8 mouse cellular contexts compared by ENCODE assay signal in genomic region chr15:97750697-97751096, GRCm38 (mm10). TPM values are rescaled to one million over a fixed set of nuclear protein-coding genes. Genes with fewer than 3 reads are reported as not detected.
DNase-seq lines count a peak whose midpoint lies in the region; ATAC-seq lines count a peak whose summit lies in the region.

No protein-coding gene starts in this region.

- H3K9me3 ChIP-seq in midbrain, embryonic 12.5 days = no peaks in the 10 kb centered on the region

- 52% methylated on average over 12 of the region's 12 CpGs for WGBS in midbrain, embryonic 12.5 days

- peaks cover 19% of the 10 kb centered on the region for H3K4me1 ChIP-seq in midbrain, embryonic 12.5 days

- peaks cover 15% of the 10 kb centered on the region for H3K27me3 ChIP-seq in midbrain, embryonic 12.5 days

- H3K4me2 ChIP-seq in midbrain, embryonic 12.5 days (replicated peaks) = no peak overlapping the region

- no peaks in the 10 kb centered on the region for H3K36me3 ChIP-seq in midbrain, embryonic 12.5 days

- H3K27ac ChIP-seq in midbrain, embryonic 12.5 days (replicated peaks) = 0 out of 2 replicates have a peak overlapping the region, but pooled peaks have one; percentile 22

- H3K9ac ChIP-seq in midbrain, embryonic 12.5 days (replicated peaks) = no peak overlapping the region

- DNase-seq in Muller cell, postnatal 12 days (ENCODE audit: inconsistent ontology term) = peak; percentile 93
- peak; percentile 51 for DNase-seq in cerebellum, adult 11-12 months
- peak; percentile 70 to 86 for DNase-seq in frontal cortex, postnatal 14 days (ENCODE audit: low spot score in 2 of 2)
- peak; percentile 31 for DNase-seq in induced T-regulatory cell, adult 2 months (ENCODE audit: low read depth)
- DNase-seq in left cerebral cortex, adult 8-10 months (ENCODE audit: low spot score in 2 of 2) = peak; percentile 48 to 90
- peak; percentile 42 for DNase-seq in spleen, adult 12 weeks (ENCODE audit: low spot score)
- no peak for DNase-seq in embryo, embryonic 10 days (ENCODE audit: low spot score)

- ATAC-seq in midbrain, embryonic 12.5 days (ENCODE audit: low FRiP score, low read depth) = peak; percentile 49; the same call in 1 of the 2 replicates

- no peak overlapping the region for H3K4me3 ChIP-seq in midbrain, embryonic 12.5 days

RNA-seq across cellular contexts. Expression of gene Rapgef3, which starts 17.1 kb away (rescaled TPM):
- 10 to 100 TPM; 38.3 to 61.9 (median 47.0) TPM for total RNA-seq in left cerebral cortex, adult 8-10 months (2022)
- polyA plus RNA-seq in midbrain, embryonic 12.5 days (2016; fragmentation: Nextera tagmentation; extraction: Ambion mirVana) = 8.0 and 8.6 TPM in 2 replicates

RNA-seq across cellular contexts. Expression of gene Endou, which starts 19.6 kb away (rescaled TPM):
- 1 to 10 TPM in 3 of 4 experiments, under 1 TPM in 1; 0.94 to 5.3 (median 3.3) TPM for total RNA-seq in left cerebral cortex, adult 8-10 months (2022)
- 0.16 and 0.20 TPM in 2 replicates for polyA plus RNA-seq in midbrain, embryonic 12.5 days (2016; fragmentation: Nextera tagmentation; extraction: Ambion mirVana)

RNA-seq across cellular contexts. Expression of gene Slc48a1, which starts 27.6 kb away (rescaled TPM):
- 100 to 1,000 TPM; 149 to 181 (median 177) TPM for total RNA-seq in left cerebral cortex, adult 8-10 months (2022)
- 37.8 and 42.0 TPM in 2 replicates for polyA plus RNA-seq in midbrain, embryonic 12.5 days (2016; fragmentation: Nextera tagmentation; extraction: Ambion mirVana)

RNA-seq across cellular contexts. Expression of gene Rpap3, which starts 45.1 kb away (rescaled TPM):
- total RNA-seq in left cerebral cortex, adult 8-10 months (2022) = 10 to 100 TPM; 29.6 to 32.8 (median 31.6) TPM
- 40.2 and 40.9 TPM in 2 replicates for polyA plus RNA-seq in midbrain, embryonic 12.5 days (2016; fragmentation: Nextera tagmentation; extraction: Ambion mirVana)
